Mouse (Mus musculus): ENCODE results near the gene Gm11992. TPM values are rescaled to one million over a fixed set of nuclear protein-coding genes. Genes with fewer than 3 reads are reported as not detected.
A peak's percentile ranks its signal among the peaks of the same experiment; 100 is the strongest.

Gm11992 gene
- polyA plus RNA-seq, 1 experiment from 2014 or later = 5.1 TPM

DNA sequence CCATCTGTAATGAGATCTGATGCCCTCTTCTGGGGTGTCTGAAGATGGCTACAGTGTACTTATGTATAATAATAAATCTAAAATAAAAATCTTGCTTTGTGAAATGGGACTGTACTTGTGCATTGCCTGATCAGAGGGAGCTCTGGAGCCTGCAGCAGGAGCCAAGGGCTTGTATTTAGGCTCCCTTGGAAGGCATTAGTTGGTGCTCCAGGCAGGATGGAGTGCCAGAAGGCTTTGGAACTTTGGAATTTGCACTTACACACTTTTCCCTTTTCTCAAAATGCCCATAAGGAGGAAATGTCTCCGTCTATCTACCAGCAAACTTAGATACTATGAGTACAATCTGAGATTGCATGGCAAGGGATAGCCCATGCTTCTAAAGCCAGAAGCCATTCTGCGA is 1.8 kb upstream of the Gm11992 start:
- Histone ChIP-seq H3K36me3 (no peaks in the 10 kb centered on the region), H3K27ac (peak overlapping the region; percentile 88), H3K9ac (no peak overlapping the region), H3K4me1 (replicated peaks) (peaks cover 23% of the 10 kb centered on the region), H3K9me3 (replicated peaks) (no peaks in the 10 kb centered on the region), H3K4me3 (no peak overlapping the region), H3K4me2 (peak overlapping the region; percentile 30; the same call in 1 of the 2 replicates), H3K27me3 (0 out of 2 replicates have a peak, but pooled peaks cover 4% of the 10 kb centered on the region)
- no peak for ATAC-seq (replicated peaks; ENCODE audit: insufficient number of reproducible peaks, insufficient read depth, low FRiP score, low read depth)
- WGBS = 35% methylated on average over 2 of the region's 2 CpGs

DNA sequence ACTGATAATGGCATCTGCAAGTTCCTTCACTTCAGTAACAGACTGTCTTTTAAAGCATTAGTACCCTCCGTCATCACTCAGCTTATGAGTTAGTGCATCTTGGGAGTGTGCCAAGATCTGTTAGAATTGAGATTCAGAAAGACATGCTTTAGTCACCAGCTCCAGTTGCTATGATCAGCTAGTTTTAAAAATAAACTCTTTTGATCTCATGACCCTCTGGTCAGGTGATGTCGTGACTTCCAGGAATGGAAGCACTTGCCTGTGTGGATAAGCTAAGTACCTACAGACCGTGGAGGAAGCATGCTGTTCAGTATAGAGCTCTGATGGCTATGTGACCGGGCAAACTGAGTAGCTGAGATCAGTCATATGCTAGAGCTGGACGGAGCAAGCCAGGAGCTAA is 1.4 kb upstream of the Gm11992 start:
- no peak overlapping the region for H3K9ac ChIP-seq
- peak overlapping the region; percentile 30 for H3K4me2 ChIP-seq
- peak overlapping the region; percentile 88 for H3K27ac ChIP-seq
- no peak overlapping the region for H3K4me3 ChIP-seq
- H3K36me3 ChIP-seq = no peaks in the 10 kb centered on the region
- peak; percentile 76 for ATAC-seq (replicated peaks; ENCODE audit: insufficient number of reproducible peaks, insufficient read depth, low FRiP score, low read depth)
- 0 out of 2 replicates have a peak, but pooled peaks cover 4% of the 10 kb centered on the region for H3K27me3 ChIP-seq
- WGBS = 35% methylated on average over 5 of the region's 5 CpGs
- H3K9me3 ChIP-seq (replicated peaks) = no peaks in the 10 kb centered on the region
- peaks cover 23% of the 10 kb centered on the region for H3K4me1 ChIP-seq (replicated peaks)

DNA sequence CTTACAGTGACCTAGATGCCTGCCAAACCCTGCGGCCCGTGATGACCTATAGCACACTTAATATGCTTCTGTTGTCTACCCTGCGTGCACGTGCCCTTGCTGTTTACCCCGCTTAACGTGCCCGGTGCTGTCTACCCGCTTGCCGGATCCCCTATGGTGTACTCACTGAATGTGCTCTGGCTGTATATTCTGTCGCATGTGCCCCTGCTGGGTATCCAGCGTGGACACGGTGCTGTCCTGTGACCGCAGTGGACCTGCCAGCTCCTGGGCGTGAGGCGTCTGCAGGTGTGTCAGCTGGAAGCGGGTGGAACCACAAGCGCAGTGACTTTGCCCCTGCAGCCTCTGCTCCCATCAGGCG is 288 bp downstream of the Gm11992 start, which contains the start of gene Sun3:
Gene Sun3, minus strand, starts transcription at position 289 of the 358 bp plus-strand sequence.
- Histone ChIP-seq H3K27me3 (0 out of 2 replicates have a peak, but pooled peaks cover 4% of the 10 kb centered on the region), H3K4me2 (peak within 1 kb of the TSS; percentile 92), H3K9ac (peak within 1 kb of the TSS; percentile 40), H3K9me3 (replicated peaks) (no peaks in the 10 kb centered on the region), H3K4me3 (peak within 1 kb of the TSS; percentile 58), H3K27ac (peak within 1 kb of the TSS; percentile 88), H3K36me3 (no peaks in the 10 kb centered on the region), H3K4me1 (replicated peaks) (peaks cover 23% of the 10 kb centered on the region)
- WGBS = 1% methylated on average over 18 of the region's 18 CpGs
- no peak; the same call in none of the 2 replicates for ATAC-seq (replicated peaks; ENCODE audit: insufficient number of reproducible peaks, insufficient read depth, low FRiP score, low read depth)

DNA sequence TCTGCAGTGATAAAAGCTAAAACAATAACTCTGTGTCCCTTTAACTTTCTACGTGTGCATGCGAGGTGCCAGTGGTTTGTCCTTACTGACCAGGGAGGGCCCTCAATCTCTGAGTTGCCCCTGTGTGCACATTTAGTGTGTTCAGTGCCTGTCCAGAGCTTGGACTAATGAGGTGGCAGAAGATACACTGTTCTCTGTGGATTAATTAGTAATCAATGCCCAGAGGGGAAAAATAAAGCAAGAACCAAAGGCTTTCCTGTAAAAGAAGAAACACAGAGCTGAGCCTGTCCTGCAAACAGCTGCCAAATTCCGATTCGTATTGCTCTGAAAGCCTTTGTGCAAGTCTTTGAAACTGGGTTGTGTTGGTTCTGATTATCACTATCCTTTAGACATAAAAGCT is 1.8 kb downstream of the Gm11992 start:
- no peak for ATAC-seq (replicated peaks; ENCODE audit: insufficient number of reproducible peaks, insufficient read depth, low FRiP score, low read depth)
- no peak overlapping the region for H3K9ac ChIP-seq
- 81% methylated on average over 4 of the region's 4 CpGs for WGBS
- peak overlapping the region; percentile 92 for H3K4me2 ChIP-seq
- no peaks in the 10 kb centered on the region for H3K9me3 ChIP-seq (replicated peaks)
- H3K36me3 ChIP-seq = no peaks in the 10 kb centered on the region
- 0 out of 2 replicates have a peak, but pooled peaks cover 4% of the 10 kb centered on the region for H3K27me3 ChIP-seq
- H3K4me1 ChIP-seq (replicated peaks) = peaks cover 22% of the 10 kb centered on the region
- no peak overlapping the region for H3K27ac ChIP-seq
- no peak overlapping the region for H3K4me3 ChIP-seq

DNA sequence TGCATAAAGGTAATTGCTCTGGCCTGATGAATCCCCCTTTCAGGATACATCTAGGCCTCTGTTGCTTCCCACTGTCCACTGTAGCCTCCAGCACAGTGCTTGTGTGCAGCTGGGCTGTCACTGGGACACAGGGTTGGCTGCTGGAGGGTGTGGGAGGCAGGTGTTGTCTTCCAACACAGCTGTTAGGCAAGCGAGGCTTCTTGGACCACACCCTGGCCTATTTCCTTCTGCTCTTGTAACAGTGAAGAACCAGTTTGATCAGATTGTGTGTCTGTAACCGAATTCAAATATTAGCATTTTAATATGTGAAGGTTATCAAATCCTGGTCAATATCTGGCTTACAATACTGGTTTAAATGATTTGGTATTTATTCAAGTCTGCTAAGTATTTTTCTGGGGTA is 3.5 kb downstream of the Gm11992 start:
- no peak for ATAC-seq (replicated peaks; ENCODE audit: insufficient number of reproducible peaks, insufficient read depth, low FRiP score, low read depth)
- Histone ChIP-seq H3K27me3 (0 out of 2 replicates have a peak, but pooled peaks cover 4% of the 10 kb centered on the region), H3K4me3 (no peak overlapping the region), H3K9me3 (replicated peaks) (no peaks in the 10 kb centered on the region), H3K4me2 (no peak overlapping the region), H3K9ac (no peak overlapping the region), H3K4me1 (replicated peaks) (peaks cover 15% of the 10 kb centered on the region), H3K27ac (no peak overlapping the region), H3K36me3 (no peaks in the 10 kb centered on the region)
- WGBS = 78% methylated on average over 2 of the region's 2 CpGs

DNA sequence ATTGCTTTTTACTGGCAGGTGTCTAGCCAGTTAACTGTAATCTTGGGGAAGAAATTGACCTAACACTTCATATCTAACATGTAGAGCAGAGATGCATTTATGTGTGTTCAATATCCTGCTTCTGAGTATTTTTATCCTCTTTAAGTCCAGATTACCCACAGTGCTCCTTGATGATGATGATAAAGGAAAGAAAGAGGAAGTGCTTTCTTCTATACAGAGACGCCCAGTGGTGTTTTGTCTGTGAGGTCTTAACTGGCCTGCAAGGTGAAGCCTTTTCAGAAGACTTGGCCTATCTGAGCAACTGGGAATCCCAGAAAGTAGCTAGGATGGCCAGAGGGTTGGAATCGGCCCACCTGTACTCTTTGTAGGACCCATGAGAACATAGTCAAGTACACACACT is 8.5 kb downstream of the Gm11992 start:
- no peak overlapping the region for H3K27ac ChIP-seq
- ATAC-seq (replicated peaks; ENCODE audit: insufficient number of reproducible peaks, insufficient read depth, low FRiP score, low read depth) = no peak
- 81% methylated on average over 2 of the region's 2 CpGs for WGBS
- no peak overlapping the region for H3K4me2 ChIP-seq
- H3K4me3 ChIP-seq = no peak overlapping the region
- no peaks in the 10 kb centered on the region for H3K27me3 ChIP-seq
- no peaks in the 10 kb centered on the region for H3K9me3 ChIP-seq (replicated peaks)
- H3K4me1 ChIP-seq (replicated peaks) = no peaks in the 10 kb centered on the region
- no peaks in the 10 kb centered on the region for H3K36me3 ChIP-seq
- H3K9ac ChIP-seq = no peak overlapping the region

DNA sequence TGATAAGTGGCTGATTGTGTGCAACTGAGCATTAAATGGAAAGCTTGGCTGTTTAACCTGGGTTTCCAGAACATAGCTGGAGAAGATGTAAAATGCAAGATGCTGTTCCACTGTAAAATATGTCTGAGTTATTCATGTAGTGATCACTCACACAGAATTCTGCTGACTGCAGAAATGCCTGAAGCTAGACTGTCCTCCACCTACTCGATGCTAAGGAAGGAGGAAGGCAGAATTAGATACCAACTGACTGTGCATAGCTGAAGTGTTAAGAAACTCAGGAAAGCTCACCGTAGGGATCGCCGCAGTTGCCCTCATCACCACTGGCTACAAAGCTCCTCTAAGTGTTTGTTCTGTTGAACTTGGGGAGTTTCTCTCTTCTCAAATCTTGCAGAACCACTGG is 9.3 kb downstream of the Gm11992 start:
- 89% methylated on average over 4 of the region's 4 CpGs for WGBS

DNA sequence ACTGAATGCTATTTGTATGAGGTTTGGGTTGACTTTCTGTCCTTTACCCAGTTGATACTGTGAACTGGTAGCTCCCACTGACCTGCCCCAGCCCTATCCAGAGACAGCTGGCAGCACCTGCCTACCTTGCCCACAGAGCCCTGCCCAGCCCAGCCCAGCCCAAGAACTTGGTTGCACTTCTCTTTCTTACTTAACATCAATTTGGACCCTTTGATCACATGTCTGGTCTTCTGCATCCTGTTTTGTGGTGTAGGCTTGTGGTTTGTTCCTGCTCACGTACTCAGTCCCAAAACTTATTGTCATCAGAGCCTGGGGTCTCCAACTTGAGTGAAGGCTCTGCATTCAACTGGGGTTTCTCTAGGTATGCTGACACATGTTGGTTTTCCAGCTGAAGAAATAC is 11.6 kb downstream of the Gm11992 start:
- 76% methylated on average over 1 of the region's 1 CpGs for WGBS

More for the DNA sequence above, 9.3 kb downstream of the Gm11992 start:
- Histone ChIP-seq H3K4me2 (no peak overlapping the region), H3K36me3 (no peaks in the 10 kb centered on the region), H3K9me3 (replicated peaks) (no peaks in the 10 kb centered on the region), H3K27ac (no peak overlapping the region), H3K4me3 (no peak overlapping the region), H3K9ac (no peak overlapping the region), H3K27me3 (no peaks in the 10 kb centered on the region), H3K4me1 (replicated peaks) (no peaks in the 10 kb centered on the region)
- ATAC-seq (replicated peaks; ENCODE audit: insufficient number of reproducible peaks, insufficient read depth, low FRiP score, low read depth) = no peak

DNA sequence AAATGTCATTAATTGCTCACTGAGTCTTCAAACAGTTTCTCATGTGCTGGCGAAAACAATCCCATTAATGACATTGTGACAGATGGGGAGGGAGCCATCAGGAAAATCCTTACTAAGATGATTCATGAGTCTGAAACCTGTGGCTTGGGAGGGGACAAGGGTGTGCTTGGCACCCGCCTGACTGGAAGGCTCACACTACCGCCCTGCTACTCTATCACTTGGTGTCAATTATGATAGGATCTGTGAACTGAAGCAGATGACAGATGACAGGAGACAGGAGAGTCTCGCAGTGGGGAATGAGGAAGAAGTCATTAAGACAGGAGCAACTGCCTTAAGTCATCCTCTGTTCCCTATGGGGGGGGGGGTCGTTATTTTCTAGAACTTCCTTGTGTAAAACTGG is 12.1 kb downstream of the Gm11992 start:
- no peaks in the 10 kb centered on the region for H3K27me3 ChIP-seq
- no peaks in the 10 kb centered on the region for H3K4me1 ChIP-seq (replicated peaks)
- ATAC-seq (replicated peaks; ENCODE audit: insufficient number of reproducible peaks, insufficient read depth, low FRiP score, low read depth) = no peak
- H3K9me3 ChIP-seq (replicated peaks) = no peaks in the 10 kb centered on the region
- no peaks in the 10 kb centered on the region for H3K36me3 ChIP-seq
- no peak overlapping the region for H3K27ac ChIP-seq
- no peak overlapping the region for H3K4me3 ChIP-seq
- 33% methylated on average over 5 of the region's 5 CpGs for WGBS
- no peak overlapping the region for H3K4me2 ChIP-seq
- no peak overlapping the region for H3K9ac ChIP-seq

More for the DNA sequence above, 11.6 kb downstream of the Gm11992 start:
- no peak overlapping the region for H3K4me3 ChIP-seq
- no peak overlapping the region for H3K4me2 ChIP-seq
- H3K36me3 ChIP-seq = no peaks in the 10 kb centered on the region
- no peaks in the 10 kb centered on the region for H3K4me1 ChIP-seq (replicated peaks)
- no peak overlapping the region for H3K9ac ChIP-seq
- H3K27ac ChIP-seq = no peak overlapping the region
- H3K27me3 ChIP-seq = no peaks in the 10 kb centered on the region
- no peaks in the 10 kb centered on the region for H3K9me3 ChIP-seq (replicated peaks)
- no peak for ATAC-seq (replicated peaks; ENCODE audit: insufficient number of reproducible peaks, insufficient read depth, low FRiP score, low read depth)

DNA sequence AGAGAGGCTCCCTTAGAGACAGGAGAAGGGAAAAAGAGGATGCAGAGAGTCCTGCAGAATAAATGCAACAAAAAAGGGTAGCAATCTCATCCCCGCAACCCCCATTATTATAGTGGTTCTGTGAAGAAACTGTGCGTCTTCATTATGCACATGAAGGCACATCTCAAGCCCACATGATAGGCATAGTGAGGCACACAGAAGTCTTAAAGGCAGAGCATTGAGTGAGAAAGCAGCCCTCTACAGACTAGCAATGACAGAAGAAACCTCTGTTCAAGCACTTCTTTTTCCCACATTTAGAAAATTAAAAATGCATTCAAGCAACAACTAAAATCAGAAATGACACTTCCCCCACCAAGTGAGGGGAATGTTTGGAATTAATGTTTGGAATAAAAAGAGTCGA is 28.1 kb downstream of the Gm11992 start:
- H3K36me3 ChIP-seq = no peaks in the 10 kb centered on the region
- no peaks in the 10 kb centered on the region for H3K9me3 ChIP-seq (replicated peaks)
- no peak overlapping the region for H3K4me2 ChIP-seq
- 84% methylated on average over 3 of the region's 3 CpGs for WGBS
- no peak overlapping the region for H3K9ac ChIP-seq
- H3K27ac ChIP-seq = no peak overlapping the region
- H3K4me1 ChIP-seq (replicated peaks) = no peaks in the 10 kb centered on the region
- no peaks in the 10 kb centered on the region for H3K27me3 ChIP-seq
- no peak for ATAC-seq (replicated peaks; ENCODE audit: insufficient number of reproducible peaks, insufficient read depth, low FRiP score, low read depth)
- no peak overlapping the region for H3K4me3 ChIP-seq

DNA sequence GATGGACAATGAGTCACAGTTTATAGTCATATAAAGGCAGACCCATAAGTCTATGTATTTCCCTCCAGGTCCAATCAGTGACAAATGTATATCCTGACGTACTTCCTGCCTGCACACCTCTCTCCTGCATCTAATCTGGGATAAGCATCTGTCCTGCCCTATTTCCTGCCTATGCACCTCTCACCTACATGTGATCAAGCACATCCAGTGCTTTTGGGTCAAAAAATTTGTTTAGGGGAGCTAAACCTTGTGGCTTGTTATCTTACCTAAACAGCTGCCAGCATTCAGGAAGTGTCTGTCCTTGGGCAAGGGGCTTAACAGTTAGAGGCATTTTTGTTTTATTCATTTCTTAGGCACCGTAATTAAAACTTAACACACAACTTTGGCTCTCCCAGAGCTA is 64.8 kb downstream of the Gm11992 start:
- H3K27me3 ChIP-seq = 0 out of 2 replicates have a peak, but pooled peaks cover 4% of the 10 kb centered on the region
- H3K9ac ChIP-seq = no peak overlapping the region
- H3K36me3 ChIP-seq = no peaks in the 10 kb centered on the region
- H3K4me3 ChIP-seq = no peak overlapping the region
- H3K9me3 ChIP-seq (replicated peaks) = no peaks in the 10 kb centered on the region
- ATAC-seq (replicated peaks; ENCODE audit: insufficient number of reproducible peaks, insufficient read depth, low FRiP score, low read depth) = no peak
- no peak overlapping the region for H3K27ac ChIP-seq
- peaks cover 19% of the 10 kb centered on the region for H3K4me1 ChIP-seq (replicated peaks)
- no peak overlapping the region for H3K4me2 ChIP-seq
- WGBS = 63% methylated on average over 2 of the region's 2 CpGs

DNA sequence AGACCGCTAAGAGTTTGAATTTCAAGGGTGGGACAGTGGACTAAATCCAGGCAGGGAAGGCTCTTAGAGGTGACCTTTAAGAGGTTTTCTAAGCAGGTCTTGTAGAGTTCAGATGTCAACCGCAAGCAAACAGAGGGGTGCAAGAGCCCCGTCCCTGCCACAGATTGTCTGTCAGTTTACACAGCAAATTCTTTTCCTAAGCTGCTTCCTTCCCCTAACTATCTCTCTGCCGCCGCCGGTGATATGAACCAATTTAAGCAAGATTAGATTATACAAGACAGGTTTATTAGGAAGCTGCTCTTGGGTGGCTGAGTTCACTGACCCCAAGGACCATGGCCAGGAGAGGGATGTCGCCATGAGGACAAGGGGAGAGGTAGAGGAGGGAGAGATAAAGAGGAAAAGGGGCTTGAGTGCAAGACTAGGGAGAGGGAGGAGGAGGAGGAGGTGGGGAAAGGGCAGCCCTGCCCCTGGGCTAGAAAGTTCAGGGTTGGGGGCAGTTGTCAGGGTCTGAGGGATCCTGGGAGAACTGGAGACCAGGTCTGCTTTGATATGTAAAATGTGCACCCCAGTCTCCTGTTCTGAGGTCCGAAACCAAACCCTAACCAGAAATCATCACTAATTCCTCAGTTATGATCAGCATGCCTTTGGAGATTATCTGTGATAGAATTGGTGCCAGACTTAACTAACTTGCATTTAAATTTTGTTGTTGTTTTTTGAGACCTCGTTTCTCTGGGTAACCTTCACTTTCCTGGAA is 67.2 kb downstream of the Gm11992 start:
- Histone ChIP-seq H3K4me1 (replicated peaks) (peaks cover 28% of the 10 kb centered on the region), H3K9me3 (replicated peaks) (no peaks in the 10 kb centered on the region), H3K4me2 (peak overlapping the region; percentile 60), H3K36me3 (no peaks in the 10 kb centered on the region), H3K9ac (no peak overlapping the region), H3K4me3 (peak overlapping the region; percentile 36; the same call in 1 of the 2 replicates), H3K27me3 (peaks cover 16% of the 10 kb centered on the region; the same call in 1 of the 2 replicates), H3K27ac (no peak overlapping the region)
- no peak for ATAC-seq (replicated peaks; ENCODE audit: insufficient number of reproducible peaks, insufficient read depth, low FRiP score, low read depth)
- 23% methylated on average over 9 of the region's 9 CpGs for WGBS

Data from heart, embryonic 15.5 days (tissue).